Mouse (Mus musculus) lung, embryonic 14.5 days (tissue): Measurements from ENCODE around the gene Ust. TPM values are rescaled to one million over a fixed set of nuclear protein-coding genes. Genes with fewer than 3 reads are reported as not detected.

Experiments
- ATAC-seq: fragments of 200-750 bp; cut with Nextera tagmentation; 2 replicates; pipeline ENCODE4 v1.8.0; 2017; ENCODE audit warnings: mild to moderate bottlenecking, moderate TSS enrichment, moderate library complexity; ENCODE audit not compliant: insufficient read depth
- DNase-seq: peaks from one replicate; pipeline ENCODE4 v3.0.0-alpha.2; 2015
- H3K27ac ChIP-seq: fragments of 300-500 bp; sonication (generic); 2 replicates; pipeline ENCODE4 v1.5.1; 2014; ENCODE audit warnings: low read depth, mild to moderate bottlenecking, moderate library complexity
- H3K27me3 ChIP-seq: fragments of 300-500 bp; sonication (generic); 2 replicates; pipeline ENCODE4 v1.6.1; 2014; ENCODE audit warnings: low read length, control low read depth; ENCODE audit not compliant: insufficient read depth
- H3K36me3 ChIP-seq: fragments of 300-500 bp; sonication (generic); 2 replicates; pipeline ENCODE4 v1.6.1; 2014; ENCODE audit warnings: control low read depth; ENCODE audit not compliant: insufficient read depth
- H3K4me1 ChIP-seq: fragments of 300-500 bp; sonication (generic); 2 replicates; pipeline ENCODE4 v1.6.1; 2014; ENCODE audit warnings: antibody characterized with exemption, control low read depth; ENCODE audit not compliant: insufficient read depth
- H3K4me2 ChIP-seq: fragments of 300-500 bp; sonication (generic); 2 replicates; pipeline ENCODE4 v1.6.1; 2014; ENCODE audit warnings: mild to moderate bottlenecking
- H3K4me3 ChIP-seq: fragments of 300-500 bp; sonication (generic); 2 replicates; pipeline ENCODE4 v1.5.1; 2014; ENCODE audit warnings: low read depth, low read length
- H3K9ac ChIP-seq: fragments of 300-500 bp; sonication (generic); 2 replicates; pipeline ENCODE4 v1.6.1; 2014
- H3K9me3 ChIP-seq: fragments of 300-500 bp; sonication (generic); 2 replicates; pipeline ENCODE4 v1.6.1; 2016; ENCODE audit warnings: low read depth, low read length, control low read depth
- CTCF ChIP-seq: IDR thresholded peaks from 2 replicates; pipeline ENCODE4 v1.5.1; 2016; ENCODE audit warnings: antibody characterized with exemption, low read depth
- WGBS: fragments of 180-500 bp; shearing (Covaris S2); extraction: QIAGEN DNeasy Blood & Tissue Kit; methylation state at CpG from one replicate; pipeline ENCODE4 v1.1.7; 2014; 5-methylcytosine and 5-hydroxymethylcytosine counted together
- polyA plus RNA-seq: library from polyadenylated mRNA; unstranded; fragments of >200 nt; fragmentation: Nextera tagmentation; extraction: Ambion mirVana; gene quantifications from 2 replicates; pipeline ENCODE4 v1.2.1, GENCODE M21; 2014

Gene Ust
- polyA plus RNA-seq, 1 experiment from 2014 or later = 7.6 TPM

GRCm38 (mm10) chr10:8224046-8224445 is 294.6 kb downstream of the Ust start:
- Histone ChIP-seq H3K27me3 (no peaks in the 10 kb centered on the region), H3K9me3 (no peaks in the 10 kb centered on the region), H3K4me3 (no peak overlapping the region), H3K9ac (no peak overlapping the region), H3K4me2 (no peak overlapping the region), H3K36me3 (no peaks in the 10 kb centered on the region), H3K27ac (no peak overlapping the region), H3K4me1 (peaks cover under 1% of the 10 kb centered on the region; the same call in 1 of the 2 replicates)
- WGBS = 44% methylated on average over 8 of the region's 8 CpGs
- DNase-seq (no peak), ATAC-seq (no peak)
- no peak for TF ChIP-seq CTCF

- DNase-seq (peak; percentile 86), ATAC-seq (peak; percentile 57)
- peaks cover 16% of the 10 kb centered on the region for H3K4me1 ChIP-seq
- no peaks in the 10 kb centered on the region for H3K27me3 ChIP-seq
- H3K4me2 ChIP-seq = no peak overlapping the region
- H3K9me3 ChIP-seq = no peaks in the 10 kb centered on the region
- H3K36me3 ChIP-seq = no peaks in the 10 kb centered on the region
- WGBS = 14% methylated on average over 8 of the region's 8 CpGs
- peak overlapping the region; percentile 56 for H3K27ac ChIP-seq
- TF ChIP-seq CTCF = no peak
- H3K4me3 ChIP-seq = no peak overlapping the region
- H3K9ac ChIP-seq = no peak overlapping the region
Measured at GRCm38 (mm10) chr10:8216946-8217345, 301.7 kb downstream of the Ust start.

GRCm38 (mm10) chr10:8215181-8215580 is 303.4 kb downstream of the Ust start:
- TF ChIP-seq CTCF = no peak
- peaks cover 27% of the 10 kb centered on the region for H3K4me1 ChIP-seq
- DNase-seq = no peak
- WGBS = 93% methylated on average over 3 of the region's 3 CpGs
- H3K27me3 ChIP-seq = no peaks in the 10 kb centered on the region
- no peaks in the 10 kb centered on the region for H3K9me3 ChIP-seq
- no peak overlapping the region for H3K4me3 ChIP-seq
- ATAC-seq = no peak
- H3K36me3 ChIP-seq = no peaks in the 10 kb centered on the region
- no peak overlapping the region for H3K9ac ChIP-seq
- H3K4me2 ChIP-seq = no peak overlapping the region
- 0 out of 2 replicates have a peak overlapping the region, but pooled peaks have one; percentile 18 for H3K27ac ChIP-seq

- Histone ChIP-seq H3K27me3 (no peaks in the 10 kb centered on the region), H3K9ac (no peak overlapping the region)
Measured at GRCm38 (mm10) chr10:8213906-8214421, 304.7 kb downstream of the Ust start.

GRCm38 (mm10) chr10:8213266-8213905 is 305.2 kb downstream of the Ust start:
- no peak for TF ChIP-seq CTCF
- no peak overlapping the region for H3K9ac ChIP-seq
- ATAC-seq (peak; percentile 76), DNase-seq (peak; percentile 90)
- no peak overlapping the region for H3K4me3 ChIP-seq
- H3K4me1 ChIP-seq = peaks cover 29% of the 10 kb centered on the region
- 14% methylated on average over 10 of the region's 10 CpGs for WGBS
- no peaks in the 10 kb centered on the region for H3K9me3 ChIP-seq
- no peaks in the 10 kb centered on the region for H3K36me3 ChIP-seq
- peak overlapping the region; percentile 34 for H3K4me2 ChIP-seq
- H3K27me3 ChIP-seq = no peaks in the 10 kb centered on the region
- peak overlapping the region; percentile 72 for H3K27ac ChIP-seq

More at GRCm38 (mm10) chr10:8213906-8214421, 304.7 kb downstream of the Ust start:
- ATAC-seq = peak; percentile 75
- no peak for TF ChIP-seq CTCF
- Histone ChIP-seq H3K27ac (peak overlapping the region; percentile 72), H3K4me1 (peaks cover 29% of the 10 kb centered on the region), H3K9me3 (no peaks in the 10 kb centered on the region), H3K4me3 (no peak overlapping the region), H3K36me3 (no peaks in the 10 kb centered on the region), H3K4me2 (peak overlapping the region; percentile 34; the same call in 1 of the 2 replicates)
- WGBS = 8% methylated on average over 16 of the region's 16 CpGs
- DNase-seq = peak; percentile 87

- Histone ChIP-seq H3K27me3 (no peaks in the 10 kb centered on the region), H3K9me3 (no peaks in the 10 kb centered on the region), H3K36me3 (no peaks in the 10 kb centered on the region), H3K4me3 (no peak overlapping the region), H3K4me1 (peaks cover 29% of the 10 kb centered on the region), H3K27ac (peak overlapping the region; percentile 72), H3K4me2 (peak overlapping the region; percentile 34; the same call in 1 of the 2 replicates), H3K9ac (no peak overlapping the region)
- WGBS = 41% methylated on average over 11 of the region's 11 CpGs
- no peak for TF ChIP-seq CTCF
- ATAC-seq = peak; percentile 43
- no peak for DNase-seq
Measured at GRCm38 (mm10) chr10:8212611-8213226, 305.9 kb downstream of the Ust start.

GRCm38 (mm10) chr10:8211694-8212093 is 306.9 kb downstream of the Ust start:
- Histone ChIP-seq H3K9ac (no peak overlapping the region), H3K27me3 (no peaks in the 10 kb centered on the region), H3K9me3 (no peaks in the 10 kb centered on the region), H3K36me3 (no peaks in the 10 kb centered on the region), H3K4me3 (no peak overlapping the region), H3K27ac (no peak overlapping the region), H3K4me1 (peaks cover 29% of the 10 kb centered on the region), H3K4me2 (no peak overlapping the region)
- ATAC-seq = no peak
- 54% methylated on average over 5 of the region's 5 CpGs for WGBS
- peak; percentile 19 for DNase-seq
- no peak for TF ChIP-seq CTCF
